Mouse (Mus musculus): ENCODE measurements at regions not wholly inside any gene's neighbourhood (a gene's known extent, or its start where the extent isn't known, plus 50 kb on each side); places are given as distances from the start of the nearest gene placed in this dataset.

DNA sequence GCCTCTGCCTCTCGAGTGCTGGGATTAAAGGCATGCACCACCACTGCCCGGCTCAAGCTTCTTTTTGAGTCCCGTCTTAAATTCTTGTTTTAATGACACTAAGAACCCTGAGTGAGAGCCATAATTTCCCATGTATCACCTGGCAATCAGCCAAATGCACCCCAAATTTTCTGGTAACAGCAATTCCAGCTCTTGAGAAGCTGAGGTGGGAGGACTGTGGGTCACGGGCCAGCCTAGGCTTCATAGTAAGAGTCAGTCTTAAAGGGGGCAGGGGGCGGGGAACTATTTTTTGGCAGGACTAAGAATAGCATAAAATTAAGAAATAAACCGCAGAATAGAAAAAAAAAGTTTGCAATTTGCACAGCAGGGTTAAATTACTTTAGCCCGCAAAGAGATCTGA lies 214.9 kb upstream of the Amigo2 start:
- in situ Hi-C loops (cut with MboI, MseI): loop anchor here (5.0 kb wide), 1 partner anchor 35 kb away; no protein-coding TSS in a partner anchor

DNA sequence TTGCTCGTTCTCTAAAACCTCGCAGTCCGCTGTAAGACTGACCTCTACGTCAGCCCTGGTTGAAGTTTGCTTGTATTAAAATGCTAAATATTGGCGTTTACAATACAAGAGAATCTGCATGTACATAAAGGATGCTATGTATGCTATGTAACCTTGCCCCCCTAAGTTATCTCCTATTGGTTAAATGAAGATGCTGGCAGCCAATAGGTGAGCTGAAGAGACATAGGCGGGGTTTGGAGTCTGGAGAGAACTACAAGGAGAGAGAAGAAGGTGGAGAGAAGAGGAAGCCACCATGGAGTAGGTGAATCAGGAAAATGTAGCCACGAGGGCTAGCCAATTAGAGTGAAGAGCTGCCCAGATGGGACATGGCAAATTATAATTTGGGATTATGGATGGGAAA lies 214.0 kb upstream of the Amigo2 start:
- in situ Hi-C loops (cut with MboI, MseI): loop anchor here (5.0 kb wide), 1 partner anchor 34 kb away; no protein-coding TSS in a partner anchor

DNA sequence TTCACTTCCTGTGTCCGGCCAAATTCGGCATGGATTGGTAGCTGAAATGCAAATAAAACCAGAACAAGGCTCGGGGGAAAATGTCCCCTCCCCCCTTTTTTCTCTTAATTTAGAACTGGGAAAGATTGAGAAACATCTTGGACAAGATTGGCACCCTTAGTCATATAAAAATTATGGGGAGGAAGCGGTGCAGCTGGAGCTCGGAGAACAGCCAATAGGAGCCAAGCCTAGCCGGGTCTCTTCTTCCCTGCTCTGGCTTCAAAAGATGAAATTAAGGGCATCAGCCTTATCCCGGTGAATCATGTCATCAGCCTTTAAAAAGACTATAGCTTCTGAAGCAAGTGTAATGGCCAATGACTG lies 213.3 kb upstream of the Amigo2 start:
- in situ Hi-C loops (cut with MboI, MseI): loop anchor here (5.0 kb wide), 1 partner anchor 33 kb away; no protein-coding TSS in a partner anchor

DNA sequence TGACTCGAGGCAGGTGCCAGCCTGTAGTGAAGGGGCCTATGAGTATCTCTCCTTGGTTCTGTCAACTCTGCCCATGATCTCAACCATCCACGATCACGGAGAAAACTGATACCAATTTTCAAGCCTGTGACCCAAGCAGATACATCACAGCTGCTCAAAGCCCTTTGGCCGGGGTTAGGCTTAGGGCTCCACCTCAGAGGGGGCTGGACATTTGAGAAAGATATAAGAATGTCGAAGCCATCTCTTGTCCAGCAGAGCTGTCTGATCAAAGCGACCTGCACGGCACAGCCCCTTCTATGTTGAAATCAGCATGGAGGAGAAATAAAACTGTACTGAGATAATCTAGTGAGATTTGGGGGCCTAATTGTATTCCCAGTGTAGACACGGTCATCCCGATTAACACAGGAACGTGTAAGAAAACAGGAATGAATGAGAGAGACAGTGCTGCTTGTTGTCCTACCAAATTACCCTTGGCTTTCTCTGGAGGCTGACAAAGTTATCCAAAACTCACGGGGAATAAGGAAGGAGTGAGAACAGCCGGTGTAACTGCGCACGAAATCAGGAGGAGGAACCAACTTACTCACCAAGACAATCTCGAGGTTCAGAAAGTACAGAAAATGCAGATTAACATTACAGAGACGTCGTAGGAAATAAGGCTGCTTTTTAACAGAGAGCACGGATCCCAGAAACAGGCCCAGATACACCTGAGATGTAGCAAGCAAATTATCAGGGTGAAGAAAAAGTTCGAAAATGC lies 212.7 kb upstream of the Amigo2 start:
- in situ Hi-C loops (cut with MboI, MseI): loop anchor here (5.0 kb wide), 1 partner anchor 32 kb away; no protein-coding TSS in a partner anchor

DNA sequence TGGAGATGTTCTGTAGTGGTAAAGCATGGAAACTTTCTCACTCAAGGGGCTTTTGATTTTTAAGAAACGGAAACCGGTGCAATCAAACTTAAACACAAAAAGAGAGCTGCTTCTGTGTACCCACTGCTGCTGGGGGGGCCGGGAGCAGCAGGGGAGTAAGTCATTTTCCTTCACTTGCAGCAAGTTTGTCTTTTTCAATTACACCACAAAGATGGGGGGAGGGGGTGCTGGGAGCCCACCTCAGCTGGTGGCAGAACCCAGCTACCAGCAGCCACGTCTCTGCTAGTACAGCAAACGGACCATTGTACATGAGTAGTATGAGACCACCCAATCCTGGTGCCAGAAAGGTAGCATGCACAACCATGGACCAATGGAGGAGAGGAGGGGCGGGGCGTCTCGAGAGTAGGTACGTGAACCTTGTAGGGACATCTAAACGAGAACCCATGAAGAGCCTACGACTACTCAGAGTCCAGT lies 211.7 kb upstream of the Amigo2 start:
- in situ Hi-C loops (cut with MboI, MseI): no loop called here

DNA sequence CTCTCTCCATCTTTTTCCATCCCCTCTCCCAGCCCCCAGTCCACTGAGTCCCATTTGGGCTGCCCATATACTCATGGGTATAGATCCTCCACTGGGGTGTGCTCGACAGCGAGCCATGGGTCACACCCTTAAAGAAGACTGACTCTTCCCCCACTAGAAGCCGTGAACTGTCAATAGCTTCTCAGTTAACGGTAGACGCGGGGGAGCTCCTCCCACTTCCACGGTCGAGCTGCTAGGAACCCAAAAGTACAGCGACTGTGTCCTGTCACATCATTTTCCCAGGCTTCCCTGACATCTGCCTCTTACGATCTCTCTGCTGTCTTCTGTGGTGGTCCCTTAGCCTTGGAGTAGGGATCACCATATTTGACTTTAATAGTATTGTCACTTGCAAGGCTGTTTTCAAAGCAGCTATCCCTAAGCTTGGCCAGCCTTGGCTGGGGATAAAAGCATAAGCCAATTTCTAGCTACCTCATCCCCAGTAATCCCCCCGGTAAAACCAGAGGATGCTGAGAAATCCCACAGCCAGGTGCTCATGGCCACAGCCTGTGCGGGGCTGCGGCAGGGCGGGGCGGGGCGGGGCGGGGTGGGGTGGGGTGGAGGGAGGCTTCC lies 211.2 kb upstream of the Amigo2 start:
- in situ Hi-C loops (cut with MboI, MseI): no loop called here

DNA sequence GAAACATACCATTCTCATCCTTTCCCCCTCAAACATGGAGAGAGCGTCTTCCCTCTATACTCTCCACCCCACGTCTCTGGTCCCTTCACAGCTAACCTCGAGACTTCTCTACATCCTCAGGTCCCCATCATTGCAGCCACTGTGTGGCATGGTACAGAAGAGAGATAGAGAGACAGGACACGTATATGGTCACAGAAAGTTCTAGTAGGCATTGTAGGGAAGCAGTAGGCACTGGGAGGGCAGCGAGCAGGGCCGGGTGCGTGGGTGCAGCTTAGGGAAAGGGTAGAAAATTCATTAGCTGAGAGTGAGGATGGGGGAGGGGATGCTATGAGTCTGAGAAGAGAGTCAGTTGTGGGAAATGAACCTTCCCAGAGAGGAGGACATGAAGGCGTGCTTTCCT lies 210.4 kb upstream of the Amigo2 start:
- in situ Hi-C loops (cut with MboI, MseI): no loop called here

DNA sequence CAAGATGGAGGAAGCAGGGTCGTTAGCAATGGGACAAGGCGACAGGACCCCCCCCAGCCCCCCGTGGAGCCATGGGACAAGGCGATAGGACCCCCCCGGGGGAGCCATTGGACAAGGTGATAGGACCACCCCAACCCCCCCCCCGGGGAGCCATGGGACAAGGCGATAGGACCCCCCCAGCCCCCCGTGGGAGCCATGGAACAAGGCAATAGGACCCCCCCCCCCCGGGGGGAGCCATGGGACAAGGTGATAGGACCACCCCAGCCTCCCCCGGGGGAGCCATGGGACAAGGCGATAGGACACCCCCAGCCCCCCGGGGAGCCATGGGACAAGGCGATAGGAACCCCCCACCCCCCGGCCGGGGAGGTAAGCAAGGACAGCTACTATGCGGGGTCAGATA lies 209.9 kb upstream of the Amigo2 start:
- in situ Hi-C loops (cut with MboI, MseI): no loop called here

DNA sequence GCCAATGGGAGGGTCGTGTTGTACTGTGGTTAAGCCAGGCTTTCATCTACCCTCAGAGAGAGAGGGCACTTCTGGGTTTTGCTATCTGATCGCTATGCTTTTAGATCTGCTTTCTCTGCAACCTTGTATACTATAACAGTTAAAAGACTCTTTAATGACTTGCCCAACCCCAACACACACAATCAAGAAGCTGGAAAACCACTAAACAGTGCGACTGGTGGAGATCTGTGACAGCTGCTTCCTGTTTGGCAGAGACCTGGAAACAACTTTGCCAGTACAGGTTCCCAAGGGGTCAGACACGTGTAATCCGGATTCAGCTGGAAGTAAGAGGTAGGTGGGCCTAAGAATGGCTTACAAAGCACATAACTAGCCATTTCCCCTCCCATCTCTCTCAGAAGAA lies 208.6 kb upstream of the Amigo2 start:
- in situ Hi-C loops (cut with MboI, MseI): no loop called here

DNA sequence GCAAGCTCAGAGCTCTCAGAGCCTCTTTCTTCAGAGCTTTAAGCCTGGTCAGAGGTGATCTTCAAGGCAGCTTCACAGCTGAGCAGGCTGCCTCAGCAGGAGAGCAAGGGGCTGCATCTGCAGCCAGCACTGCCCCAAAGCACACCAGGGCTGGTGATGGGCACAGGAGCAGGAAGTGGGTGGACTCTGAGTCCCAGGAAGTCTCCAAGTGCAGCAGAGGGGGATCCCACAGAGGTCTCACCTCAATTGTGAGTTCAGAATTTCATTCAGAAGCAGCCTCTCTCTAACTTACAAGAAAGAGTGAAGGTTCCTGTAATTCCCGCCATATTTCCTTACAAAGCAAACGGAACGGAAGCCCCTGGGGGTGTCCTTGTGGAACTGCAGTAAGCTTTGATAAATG lies 202.6 kb upstream of the Amigo2 start:
- in situ Hi-C loops (cut with MboI, MseI): no loop called here

DNA sequence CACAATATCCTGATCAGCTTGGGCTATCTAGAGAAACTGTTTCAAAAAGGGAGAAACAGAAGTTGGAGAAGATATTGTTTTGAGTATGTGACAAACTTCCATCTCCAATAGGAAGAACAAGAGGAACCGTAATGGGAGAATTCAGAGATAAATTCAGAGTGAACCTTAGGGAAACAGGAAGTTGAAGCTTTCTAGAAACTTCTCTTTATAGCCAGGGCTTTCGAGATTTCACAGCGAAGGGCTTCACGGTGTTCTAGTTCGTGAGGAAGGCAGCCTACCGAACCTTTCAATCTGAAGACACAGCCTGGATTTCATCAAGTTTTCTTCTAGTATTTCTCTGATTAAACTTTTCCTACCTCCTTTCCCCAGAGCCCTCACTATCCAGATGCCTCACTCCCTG lies 201.9 kb upstream of the Amigo2 start:
- in situ Hi-C loops (cut with MboI, MseI): no loop called here

DNA sequence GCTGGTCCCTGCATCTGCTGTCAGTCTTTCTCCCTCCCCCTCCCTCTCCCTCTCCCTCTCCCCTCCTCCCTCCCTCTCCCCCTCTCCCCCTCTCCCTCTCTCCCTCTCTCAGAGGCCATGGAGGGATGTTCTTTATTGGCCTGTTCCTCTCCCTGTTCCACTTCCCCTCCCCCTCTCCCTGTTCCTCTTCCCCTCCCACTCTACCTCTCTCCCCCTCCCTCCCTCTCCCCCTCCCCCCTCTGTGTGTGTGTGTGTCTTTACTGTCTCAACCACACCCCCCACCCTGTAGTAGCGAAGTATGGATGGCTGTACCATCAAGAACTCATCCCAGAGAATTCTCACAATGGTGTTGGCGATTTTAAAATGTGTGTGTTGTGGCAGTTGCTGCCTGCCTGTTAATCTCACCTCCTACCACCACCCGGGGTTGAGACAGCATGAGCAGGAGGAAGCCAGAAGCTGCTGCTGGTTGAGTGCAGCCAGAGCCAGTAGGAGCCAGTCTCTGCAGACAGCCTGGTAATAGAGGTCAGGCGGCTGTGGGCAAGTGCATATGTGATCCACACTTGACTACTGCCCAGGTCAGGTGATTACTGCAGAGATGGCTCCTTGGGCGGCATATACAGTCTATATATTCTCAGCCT lies 201.3 kb upstream of the Amigo2 start:
- in situ Hi-C loops (cut with MboI, MseI): no loop called here

DNA sequence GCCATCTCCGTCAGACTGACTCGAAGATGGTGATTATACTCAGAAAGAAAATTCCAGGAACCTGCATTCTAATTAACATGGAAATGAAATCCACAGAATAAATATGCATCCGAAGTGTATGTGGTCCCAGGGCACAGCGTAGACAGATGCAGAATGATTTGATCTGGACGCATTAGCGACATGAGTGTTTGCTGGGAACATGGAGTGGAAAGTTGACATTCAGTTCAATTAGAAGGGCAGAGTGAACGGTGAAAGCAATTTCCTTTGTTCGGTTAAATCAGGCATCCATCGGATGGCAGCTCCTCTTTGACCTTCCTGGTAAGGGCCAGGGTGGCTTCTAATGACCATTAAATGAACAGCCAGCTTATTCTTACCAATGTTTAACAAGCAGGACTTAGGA lies 199.1 kb upstream of the Amigo2 start:
- in situ Hi-C loops (cut with MboI, MseI): no loop called here

DNA sequence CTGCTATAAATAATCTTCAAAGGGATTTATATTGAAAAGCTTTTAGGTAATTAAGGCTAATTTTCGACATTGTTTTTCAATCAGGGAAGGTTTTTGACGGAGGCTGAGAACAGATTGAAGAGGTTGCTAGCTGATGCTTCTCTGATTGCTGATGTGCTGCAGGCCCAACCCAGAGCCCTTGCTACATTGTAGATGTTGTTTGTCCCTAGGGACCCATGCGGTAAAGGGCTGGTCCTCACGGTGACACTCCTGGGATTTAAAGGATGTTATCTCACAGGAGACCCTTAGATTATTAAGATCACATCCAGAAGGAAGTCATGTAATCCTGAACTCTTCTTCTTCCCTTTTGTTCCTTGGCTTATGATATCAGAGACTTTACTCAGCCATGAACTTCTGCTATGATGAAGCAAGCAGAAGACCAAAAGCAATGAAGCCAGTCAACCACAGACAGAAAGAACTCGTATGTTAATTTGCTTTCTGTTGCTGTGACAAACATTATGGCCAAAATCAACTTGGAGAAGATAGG lies 191.2 kb upstream of the Amigo2 start:
- in situ Hi-C loops (cut with MboI, MseI): no loop called here
